In the genomic region with DNA sequence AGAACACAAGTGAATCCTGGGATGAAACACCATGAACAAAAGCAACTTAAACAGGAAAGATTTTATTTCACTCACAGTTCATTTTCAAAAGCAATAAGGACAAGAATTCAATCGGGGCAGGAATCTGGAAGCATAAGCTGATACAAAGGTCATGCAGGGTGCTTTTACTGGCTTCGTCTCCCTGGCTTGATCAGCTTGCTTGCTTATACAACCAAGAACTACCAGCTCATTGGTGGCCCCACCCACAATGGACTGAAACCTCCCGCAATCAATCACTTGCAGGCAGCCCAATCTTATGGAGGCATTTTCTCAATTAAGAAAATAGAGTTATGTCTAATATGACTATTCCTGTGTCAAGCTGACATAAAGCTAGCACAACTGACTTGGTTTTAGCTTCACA, we compare ENCODE assay signal across 24 mouse cellular contexts.
DNase-seq lines count a peak whose midpoint lies in the region; ATAC-seq and TF ChIP-seq lines count a peak whose summit lies in the region.
"Had no signal": no experiment of that assay in that cellular context is flagged by ENCODE, and none has a peak within 500 bp of the region (broad histone marks: within the 10 kb centered on the region; RNA-seq: fewer than 3 reads in every experiment).

No protein-coding gene starts in this region.

- peak; percentile 21 for DNase-seq in adrenal gland, postnatal 14 days
- DNase-seq in adrenal gland, postnatal 25 days, result no peak
- DNase-seq in liver, adult 2 months (ENCODE audit: extremely low read depth, low read depth, low spot score), result peak; percentile 45
- DNase-seq in liver, embryonic 11.5 days (ENCODE audit: low spot score), result no peak
- no peak for DNase-seq in cerebellum, postnatal 14 days
- DNase-seq: adrenal gland, adult 8-10 months; cerebellum, adult 18-20 months; cerebellum, adult 9-11 months; embryo, embryonic 11 days; gastrocnemius, postnatal 36 days; heart, adult 18-20 months; heart, postnatal 14 days had no signal

- no peaks in the 10 kb centered on the region for H3K79me2 ChIP-seq in liver, adult 2 months (ENCODE audit: control insufficient read depth, insufficient read depth, low read length)

- ATAC-seq in liver, embryonic 11.5 days (replicated peaks; ENCODE audit: low FRiP score), result no peak
- ATAC-seq in intestine, embryonic 16.5 days, result peak; percentile 86
- no peak for ATAC-seq in megakaryocyte-erythroid progenitor cell, adult 5-6 weeks (replicated peaks; ENCODE audit: low FRiP score, low TSS enrichment, poor library complexity, severe bottlenecking)
- ATAC-seq: activated CD4-positive, CD25-positive, alpha-beta regulatory T cell, adult 4 months; forebrain, embryonic 15.5 days; Patski had no signal

- no peak for TF ChIP-seq POLR2A in liver, adult 2 months (IDR thresholded peaks at IDR 0.05; ENCODE audit: extremely low read depth, insufficient read depth, low read length)
- no peak for TF ChIP-seq POLR2A in small intestine, adult 2 months (IDR thresholded peaks at IDR 0.05; ENCODE audit: low read depth, low read length)

- H3K4me1 ChIP-seq in liver, adult 2 months (ENCODE audit: control insufficient read depth, insufficient read depth, low read length), result no peaks in the 10 kb centered on the region
- H3K4me1 ChIP-seq in liver, embryonic 11.5 days (replicated peaks; ENCODE audit: control insufficient read depth, insufficient read depth, low read length), result no peaks in the 10 kb centered on the region
- no peaks in the 10 kb centered on the region for H3K4me1 ChIP-seq in intestine, embryonic 16.5 days (ENCODE audit: control insufficient read depth, insufficient read depth, low read length)
- peaks cover 10% of the 10 kb centered on the region; the same call in 1 of the 2 replicates for H3K4me1 ChIP-seq in small intestine, adult 2 months (ENCODE audit: control insufficient read depth, insufficient read depth, insufficient read length, low read length)
- H3K4me1 ChIP-seq: embryonic facial prominence, embryonic 15.5 days; forebrain, embryonic 15.5 days; heart, embryonic 15.5 days had no signal

- 38% methylated on average over 3 of the region's 3 CpGs for WGBS in liver, adult 2 months
- WGBS in liver, embryonic 11.5 days, result 82% methylated on average over 3 of the region's 3 CpGs
- 54% methylated on average over 3 of the region's 3 CpGs for WGBS in intestine, embryonic 16.5 days
- WGBS in small intestine, adult 2 months, result 34% methylated on average over 3 of the region's 3 CpGs

- peaks cover 5% of the 10 kb centered on the region for H3K36me3 ChIP-seq in liver, adult 2 months (ENCODE audit: control insufficient read depth, insufficient read depth, low read length)
- H3K36me3 ChIP-seq in liver, embryonic 11.5 days (ENCODE audit: control insufficient read depth, insufficient read depth, low read length), result no peaks in the 10 kb centered on the region
- 0 out of 2 replicates have a peak, but pooled peaks cover 4% of the 10 kb centered on the region for H3K36me3 ChIP-seq in intestine, embryonic 16.5 days (ENCODE audit: control insufficient read depth, insufficient read depth, low read length)
- H3K36me3 ChIP-seq in small intestine, adult 2 months (ENCODE audit: control insufficient read depth, insufficient read depth, low read length), result peaks cover 1% of the 10 kb centered on the region; the same call in 1 of the 2 replicates

- no peak for TF ChIP-seq CTCF in liver, adult 2 months (IDR thresholded peaks at IDR 0.05; ENCODE audit: low read depth, low read length)
- TF ChIP-seq CTCF in small intestine, adult 2 months (IDR thresholded peaks at IDR 0.05; ENCODE audit: extremely low read depth, insufficient read length, insufficient replicate concordance, low read depth, low read length), result no peak

- H3K27me3 ChIP-seq in liver, adult 2 months (ENCODE audit: control insufficient read depth, insufficient read depth, low read length), result no peaks in the 10 kb centered on the region
- no peaks in the 10 kb centered on the region for H3K27me3 ChIP-seq in liver, embryonic 11.5 days (replicated peaks; ENCODE audit: control insufficient read depth, insufficient read depth, low read length)
- H3K27me3 ChIP-seq in intestine, embryonic 16.5 days (replicated peaks; ENCODE audit: control insufficient read depth, insufficient read depth, low read length), result no peaks in the 10 kb centered on the region
- no peaks in the 10 kb centered on the region for H3K27me3 ChIP-seq in small intestine, adult 2 months (ENCODE audit: control insufficient read depth, insufficient read depth, low read length)
- H3K27me3 ChIP-seq: CH12.LX; embryonic facial prominence, embryonic 15.5 days; forebrain, embryonic 15.5 days; heart, embryonic 15.5 days; Patski had no signal

- H3K9me3 ChIP-seq in liver, embryonic 11.5 days (ENCODE audit: control insufficient read depth, low read length), result no peaks in the 10 kb centered on the region
- no peaks in the 10 kb centered on the region for H3K9me3 ChIP-seq in intestine, embryonic 16.5 days (ENCODE audit: control insufficient read depth, low read length)
- H3K9me3 ChIP-seq: embryonic facial prominence, embryonic 15.5 days; forebrain, embryonic 15.5 days; heart, embryonic 15.5 days had no signal

- no peak overlapping the region for H3K4me3 ChIP-seq in liver, adult 2 months (ENCODE audit: insufficient read depth, low read depth, low read length)
- H3K4me3 ChIP-seq in liver, embryonic 11.5 days (ENCODE audit: low read depth, low read length), result no peak overlapping the region
- no peak overlapping the region for H3K4me3 ChIP-seq in intestine, embryonic 16.5 days (ENCODE audit: low read length)
- no peak overlapping the region for H3K4me3 ChIP-seq in small intestine, adult 2 months (ENCODE audit: low read depth, low read length)
- H3K4me3 ChIP-seq: embryonic facial prominence, embryonic 15.5 days; erythroblast, embryonic 14.5 days; forebrain, embryonic 15.5 days; heart, embryonic 15.5 days had no signal

- H3K4me2 ChIP-seq in liver, embryonic 11.5 days, result no peak overlapping the region
- no peak overlapping the region for H3K4me2 ChIP-seq in intestine, embryonic 16.5 days (ENCODE audit: low read depth, low read length)
- H3K4me2 ChIP-seq: embryonic facial prominence, embryonic 15.5 days; forebrain, embryonic 15.5 days; heart, embryonic 11.5 days; heart, embryonic 15.5 days; hindbrain, embryonic 14.5 days had no signal

- H3K9ac ChIP-seq in liver, adult 2 months (ENCODE audit: low read depth, low read length), result no peak overlapping the region
- no peak overlapping the region for H3K9ac ChIP-seq in liver, embryonic 11.5 days (ENCODE audit: low read depth, low read length)
- H3K9ac ChIP-seq in intestine, embryonic 16.5 days (ENCODE audit: low read depth, low read length), result no peak overlapping the region
- H3K9ac ChIP-seq: embryonic facial prominence, embryonic 15.5 days; forebrain, embryonic 15.5 days; heart, embryonic 15.5 days; hindbrain, embryonic 14.5 days had no signal

- H3K27ac ChIP-seq in liver, adult 2 months (replicated peaks; ENCODE audit: insufficient read depth, low read depth, low read length), result no peak overlapping the region
- no peak overlapping the region for H3K27ac ChIP-seq in liver, embryonic 11.5 days (ENCODE audit: low read depth, low read length)
- no peak overlapping the region for H3K27ac ChIP-seq in intestine, embryonic 16.5 days (ENCODE audit: low read length)
- peak overlapping the region; percentile 71 for H3K27ac ChIP-seq in small intestine, adult 2 months (ENCODE audit: insufficient read depth, low read depth, low read length)
- H3K27ac ChIP-seq: embryonic facial prominence, embryonic 15.5 days; forebrain, embryonic 15.5 days; heart, embryonic 15.5 days; hindbrain, embryonic 14.5 days had no signal

Comparison
In these comparisons a context has a peak if more than half of its experiments do, and no peak if none do; other contexts are left out.
1. DNase-seq: peak in adrenal gland, postnatal 14 days (single experiment) and liver, adult 2 months (single experiment); none in adrenal gland, postnatal 25 days (single experiment), liver, embryonic 11.5 days (single experiment) and cerebellum, postnatal 14 days (0 of 2).